Mouse (Mus musculus): ENCODE results near the gene Otulin. TPM values are rescaled to one million over a fixed set of nuclear protein-coding genes. Genes with fewer than 3 reads are reported as not detected.

The Otulin gene
- total RNA-seq, 4 experiments from 2014 or later = 37.2 to 42.8 (median 40.0) TPM

DNA sequence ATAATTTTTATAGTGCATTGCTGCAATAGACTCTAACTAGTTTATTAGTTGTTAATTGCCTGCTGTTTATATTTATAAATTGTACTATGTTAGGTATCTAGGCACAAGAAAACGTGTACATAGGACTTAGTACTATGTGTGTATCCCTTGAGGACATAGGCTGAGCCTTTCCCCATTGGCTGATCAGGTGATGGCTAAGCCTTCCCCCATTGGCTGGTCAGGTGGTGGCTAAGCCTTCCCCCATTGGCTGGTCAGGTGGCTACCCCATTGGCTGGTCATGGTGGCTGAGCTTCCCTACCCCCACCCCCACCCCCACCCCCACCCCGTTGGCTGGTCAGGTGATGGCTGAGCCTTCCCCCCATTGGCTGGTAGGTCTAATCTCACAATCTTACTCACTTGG is 50.6 kb downstream of the Otulin start:
- DNase-seq = no peak

DNA sequence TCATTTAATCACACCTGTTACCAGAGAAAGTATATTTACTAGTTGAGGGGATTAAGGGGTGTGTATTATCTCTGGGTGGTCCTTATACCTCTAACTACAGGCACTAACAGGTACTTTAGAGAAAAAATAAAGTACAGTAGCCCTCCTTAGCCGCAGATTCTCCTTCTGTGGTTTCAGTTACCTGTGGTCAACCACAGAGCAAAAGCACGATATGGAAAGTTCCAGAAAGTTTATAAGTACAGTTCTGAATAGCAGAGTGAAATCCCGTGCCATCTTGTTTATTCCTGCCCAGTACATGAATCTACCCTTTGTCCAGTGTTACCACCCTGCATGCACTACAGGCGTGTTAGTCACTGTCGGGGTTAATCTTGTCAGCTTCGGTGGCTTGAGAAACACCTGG is 51.6 kb downstream of the Otulin start:
- DNase-seq = no peak

DNA sequence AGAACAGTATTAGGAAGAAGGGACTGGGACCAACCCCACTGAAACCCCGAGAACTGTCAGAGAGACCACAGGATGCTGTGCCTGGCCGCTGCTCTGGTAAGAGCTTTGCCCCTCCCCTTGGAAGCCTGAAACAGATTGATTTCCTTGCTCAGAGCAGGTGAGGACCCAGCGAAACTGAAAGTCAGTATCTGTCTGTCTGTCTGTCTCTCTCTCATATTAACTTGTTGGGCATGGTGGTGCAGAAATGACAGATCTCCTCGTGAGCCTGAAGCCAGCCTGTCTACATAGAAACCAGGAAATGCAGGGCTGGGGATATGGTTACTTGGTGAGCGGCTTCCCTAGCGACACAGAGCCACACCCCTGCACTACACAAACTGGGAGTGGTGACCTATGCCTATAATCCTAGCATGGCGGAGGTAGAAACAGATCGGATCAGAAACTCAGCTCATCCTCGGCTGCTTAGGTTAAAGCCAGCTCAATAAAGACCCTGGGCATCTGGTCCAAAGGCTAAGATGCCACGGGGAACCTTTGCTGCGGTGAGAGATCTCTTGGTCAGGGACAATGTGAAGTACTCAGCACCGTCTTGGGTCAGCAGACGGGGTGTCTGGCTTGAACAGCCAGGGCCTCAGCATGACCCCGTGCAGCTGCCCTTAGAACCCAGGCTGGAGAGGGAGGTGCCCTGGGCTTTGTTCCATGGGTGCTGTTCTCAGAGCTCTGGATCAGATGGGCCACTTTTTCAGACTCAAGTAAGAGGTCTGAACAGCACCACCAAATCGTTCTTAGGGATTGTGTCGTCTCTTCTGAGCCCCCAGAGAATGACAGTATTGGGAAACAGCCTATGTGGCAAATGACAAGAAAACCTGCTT is 52.3 kb downstream of the Otulin start:
- DNase-seq = no peak

DNA sequence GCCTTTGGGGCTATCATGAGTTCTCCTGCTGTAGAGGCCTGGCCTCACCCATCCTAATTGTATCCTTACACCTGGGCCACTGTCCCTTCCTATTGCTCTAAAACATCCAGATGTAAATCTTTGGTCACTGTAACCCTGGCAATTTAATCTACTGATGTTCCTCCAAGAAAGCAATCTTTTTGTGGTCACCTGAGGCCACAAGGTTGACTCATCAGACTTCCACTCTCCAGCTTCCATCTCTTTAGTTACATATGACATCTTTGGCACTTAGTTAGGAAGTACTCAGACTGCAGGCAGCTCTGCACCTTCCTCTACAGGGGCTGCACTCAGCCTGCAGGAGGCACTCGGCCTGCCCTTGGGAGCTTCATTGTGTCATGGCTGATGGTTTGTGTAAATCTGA is 53.6 kb downstream of the Otulin start:
- DNase-seq = no peak

DNA sequence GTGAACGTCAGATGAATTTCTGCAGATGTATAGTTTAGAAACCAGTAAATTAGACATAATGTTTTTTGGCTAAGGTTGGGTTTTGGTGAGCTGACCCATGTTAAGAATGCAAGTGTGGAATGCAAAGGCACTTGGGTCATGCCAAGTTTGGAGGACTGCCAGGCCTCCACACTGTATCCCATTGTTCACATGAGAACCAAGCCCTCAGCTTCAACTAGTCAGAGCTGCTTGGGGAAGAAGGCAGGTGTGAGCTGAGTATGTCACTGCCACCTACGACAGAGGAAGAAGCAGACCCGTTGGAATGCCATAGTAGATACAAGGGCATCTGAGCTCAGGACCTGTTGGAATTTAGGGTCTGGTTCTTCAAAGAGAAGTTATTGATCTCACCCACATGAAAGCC is 54.6 kb downstream of the Otulin start:
- DNase-seq = no peak

DNA sequence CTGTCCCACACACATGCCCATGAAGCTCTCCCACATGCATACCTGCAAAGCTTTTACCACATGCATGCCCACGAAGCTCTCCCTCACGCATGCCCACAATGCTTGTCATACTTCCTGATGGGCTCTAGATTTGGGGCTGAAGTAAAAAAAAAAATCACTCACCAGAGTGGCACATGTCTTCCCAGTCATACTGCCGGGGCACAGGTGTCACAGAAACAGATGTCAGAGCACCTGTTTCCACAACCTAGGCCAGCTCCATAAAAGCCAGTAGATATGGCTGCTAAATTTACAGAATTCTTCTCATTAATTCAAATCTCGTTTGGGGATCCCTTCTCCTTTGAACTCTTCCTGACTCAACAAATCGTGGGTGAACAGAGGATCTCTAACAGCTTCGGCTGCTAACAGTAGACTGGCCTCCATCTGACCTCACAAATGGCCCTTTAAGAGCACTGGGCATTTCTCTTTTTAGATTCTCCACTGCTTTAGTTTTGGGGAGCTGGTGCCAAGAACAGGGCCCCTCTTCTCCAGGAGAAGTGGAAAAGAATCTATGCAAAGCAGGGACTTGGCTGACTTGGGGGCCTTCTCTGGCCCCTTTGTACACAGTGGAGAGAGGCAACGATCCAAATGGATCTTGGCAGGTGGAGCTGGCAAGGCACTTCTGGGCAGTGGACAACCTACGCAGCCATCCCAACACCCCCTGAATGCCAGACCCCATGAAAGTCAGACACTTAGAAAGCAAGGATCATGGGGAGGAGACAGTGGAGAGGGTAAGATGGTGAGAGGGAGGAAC is 55.3 kb downstream of the Otulin start:
- no peak for DNase-seq

DNA sequence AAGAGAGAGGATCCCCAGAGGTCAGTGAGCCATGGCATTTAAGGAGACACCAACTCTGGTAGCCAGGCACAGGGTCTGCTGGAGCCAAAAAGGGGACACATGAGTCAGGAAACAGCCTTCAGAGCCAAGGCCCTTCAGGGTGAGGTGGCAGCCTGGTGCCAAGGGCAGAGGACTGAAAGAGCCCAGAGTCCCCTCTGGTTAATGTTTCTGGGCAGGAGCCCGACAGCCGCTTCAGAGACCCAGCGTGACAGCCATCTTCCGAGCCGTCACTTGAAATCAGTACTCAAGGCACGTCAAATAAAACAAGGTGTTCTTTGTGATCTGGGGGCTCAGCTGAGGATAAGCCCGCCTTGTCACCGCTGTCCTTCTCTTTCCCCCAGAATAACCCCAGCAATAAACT is 59.3 kb downstream of the Otulin start:
- peak; percentile 77 for DNase-seq

DNA sequence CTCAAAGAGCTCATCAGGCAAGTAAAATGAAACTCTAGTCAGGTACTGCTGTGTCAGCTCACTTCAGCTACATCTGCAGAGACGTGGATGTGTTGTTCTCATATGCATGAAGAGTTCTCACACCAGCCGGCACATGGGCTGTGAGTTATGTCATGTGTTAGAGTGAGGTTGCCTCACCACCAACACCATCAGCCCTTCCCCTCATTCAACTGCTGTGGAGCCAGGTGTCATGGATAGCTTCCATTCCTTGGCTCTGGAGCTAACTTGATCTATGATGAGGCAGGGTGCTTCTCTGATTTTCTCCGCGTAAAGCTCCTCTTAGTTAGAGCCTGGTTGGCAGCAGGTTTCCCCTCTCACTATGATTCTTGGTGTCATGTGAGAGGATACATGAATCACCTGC is 60.1 kb downstream of the Otulin start:
- no peak for DNase-seq

DNA sequence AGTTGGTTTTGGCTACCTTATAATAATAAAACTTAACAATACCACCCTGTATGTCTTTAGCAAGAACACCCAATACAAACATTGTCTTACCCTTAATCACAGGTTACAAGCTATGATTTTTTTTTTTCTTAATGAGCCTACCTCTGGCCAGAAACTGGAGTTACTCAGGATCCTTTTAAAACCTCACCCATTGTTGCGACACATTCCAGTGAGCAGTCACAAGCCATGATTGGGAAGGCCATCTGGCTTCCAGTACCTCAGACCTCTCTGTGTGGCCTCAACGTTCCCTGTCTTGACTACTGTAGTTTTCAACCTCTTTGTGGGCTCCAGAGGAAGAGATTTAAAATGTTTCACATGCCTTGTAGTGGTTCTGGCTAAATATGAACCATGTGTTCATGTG is 60.6 kb downstream of the Otulin start:
- peak; percentile 33 for DNase-seq

DNA sequence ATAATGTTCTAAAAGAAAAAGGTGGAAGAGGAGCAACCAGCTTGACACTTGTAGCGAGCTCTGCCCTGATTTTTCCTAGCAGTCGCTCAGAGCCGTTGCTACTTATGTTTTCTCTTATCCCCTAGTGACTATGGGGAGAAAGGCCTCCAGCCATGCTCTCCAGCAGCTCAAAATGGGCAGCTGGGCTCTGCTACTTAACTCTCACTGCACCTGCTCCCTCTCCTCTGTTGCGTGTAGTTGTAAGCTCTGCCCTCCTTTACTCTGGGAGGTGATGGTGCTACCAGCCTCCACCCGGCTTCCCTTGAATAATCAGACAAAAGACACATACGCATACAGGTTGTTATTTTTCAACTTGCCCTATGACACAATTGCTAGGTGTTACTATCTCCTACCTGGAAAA is 62.1 kb downstream of the Otulin start:
- no peak for DNase-seq

DNA sequence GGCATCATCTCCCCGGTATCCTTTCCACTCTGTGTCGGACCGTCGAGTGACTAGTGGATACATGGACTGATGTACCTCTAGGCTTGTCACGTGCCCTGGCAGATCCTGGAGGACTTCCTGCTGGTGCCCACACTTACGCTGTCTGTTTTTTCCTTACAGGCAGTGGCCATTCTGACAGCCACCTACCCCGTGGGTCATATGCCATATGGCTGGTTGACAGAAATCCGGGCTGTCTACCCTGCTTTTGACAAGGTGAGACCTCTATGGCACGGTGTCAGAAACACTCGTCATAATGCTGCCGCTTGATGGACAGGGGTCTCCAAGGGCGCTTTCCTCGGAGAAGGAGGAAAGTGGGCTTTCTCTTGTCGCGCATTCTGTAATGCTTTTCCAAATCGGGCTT is 63.1 kb downstream of the Otulin start:
- DNase-seq = no peak

DNA sequence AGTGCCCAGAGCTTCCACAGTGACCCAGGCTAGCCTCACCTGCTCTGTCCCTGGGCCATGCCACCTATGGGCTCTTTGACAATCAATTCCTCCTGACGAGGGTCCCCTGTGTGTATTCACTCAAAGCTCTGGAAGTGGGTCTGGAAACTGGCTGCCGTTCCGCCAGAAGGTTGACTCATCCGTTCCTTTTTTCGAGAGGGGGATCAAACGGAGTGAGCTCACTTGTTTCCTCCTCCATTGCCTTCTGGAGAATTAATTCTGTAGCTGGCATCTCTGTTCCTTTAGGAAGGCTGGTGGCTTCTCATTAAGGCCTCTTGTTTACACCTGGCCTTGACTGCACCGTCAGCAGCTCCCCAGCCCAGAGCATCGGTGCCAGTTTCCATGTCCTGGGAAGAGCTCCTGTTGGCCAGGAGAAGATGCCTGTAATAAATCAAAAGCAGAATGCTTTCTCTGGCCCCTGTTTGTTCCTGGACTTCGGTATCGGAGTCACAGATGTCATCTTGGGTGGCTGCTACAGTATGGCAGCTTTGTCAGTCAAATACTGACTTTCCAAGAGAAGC is 64.8 kb downstream of the Otulin start:
- no peak for DNase-seq

DNA sequence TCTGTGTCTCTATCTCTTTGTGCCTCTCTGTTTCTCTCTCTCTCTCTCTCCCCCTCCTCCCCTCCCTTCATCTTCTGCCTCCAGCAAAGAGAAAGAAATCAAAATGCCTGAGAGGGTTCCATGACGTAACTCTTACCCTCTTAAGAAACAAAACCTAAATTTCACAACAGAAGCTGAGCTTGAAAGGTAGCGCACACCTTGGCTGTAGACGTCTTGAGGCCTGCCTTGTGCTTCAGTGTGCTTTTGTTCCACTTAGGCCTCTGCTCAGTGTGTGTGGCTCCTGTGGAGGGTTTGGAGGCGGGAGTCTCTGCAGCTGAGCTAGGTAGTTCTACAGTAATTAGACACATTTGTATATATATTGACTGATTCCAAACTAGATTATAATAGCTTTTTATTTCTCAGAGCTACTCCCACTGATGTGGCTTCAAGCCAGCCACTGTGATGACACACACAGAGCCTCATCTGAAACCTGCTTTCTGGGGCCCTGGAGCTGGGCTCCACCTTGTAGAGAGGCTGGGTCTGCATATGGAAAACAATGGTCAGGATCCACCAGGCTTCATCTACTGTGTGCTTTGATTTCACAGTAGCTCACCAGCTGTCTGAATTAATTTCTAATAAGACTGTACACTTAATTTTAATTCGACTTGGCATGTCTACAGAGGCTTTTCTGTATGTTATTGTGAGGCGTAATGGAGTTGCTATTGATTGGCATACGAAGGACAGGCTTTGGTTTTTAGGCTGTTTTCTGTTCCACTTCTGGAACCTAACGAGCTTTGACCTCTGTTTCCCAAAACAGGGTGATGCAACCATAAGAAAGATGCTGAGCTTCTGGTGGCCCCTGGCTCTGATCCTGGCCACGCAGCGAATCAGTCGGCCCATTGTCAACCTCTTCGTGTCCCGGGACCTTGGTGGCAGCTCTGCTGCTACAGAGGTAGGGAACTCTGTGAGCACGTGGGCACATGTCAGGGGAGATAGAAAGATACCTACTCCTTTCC is 66.1 kb downstream of the Otulin start:
- no peak for DNase-seq

DNA sequence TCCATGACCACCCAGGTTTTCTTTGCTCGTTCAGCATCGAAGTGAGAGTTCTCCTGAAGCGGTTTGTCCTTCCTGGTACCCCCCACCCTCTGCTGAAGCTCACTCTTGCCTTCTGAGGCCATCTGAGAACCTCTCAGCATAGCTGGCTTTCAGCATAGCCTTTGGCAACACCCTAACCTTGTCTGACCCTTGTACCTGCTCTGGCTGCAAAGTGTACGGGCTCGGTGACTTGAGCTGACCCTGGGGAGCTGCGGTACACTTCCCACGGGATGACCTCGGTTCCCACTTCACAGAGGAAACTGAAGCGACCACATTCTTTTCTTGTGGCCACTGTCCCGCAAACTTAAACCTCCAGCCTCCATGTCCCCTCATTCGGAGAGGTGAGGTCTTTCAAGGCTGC is 70.2 kb downstream of the Otulin start:
- DNase-seq = no peak

DNA sequence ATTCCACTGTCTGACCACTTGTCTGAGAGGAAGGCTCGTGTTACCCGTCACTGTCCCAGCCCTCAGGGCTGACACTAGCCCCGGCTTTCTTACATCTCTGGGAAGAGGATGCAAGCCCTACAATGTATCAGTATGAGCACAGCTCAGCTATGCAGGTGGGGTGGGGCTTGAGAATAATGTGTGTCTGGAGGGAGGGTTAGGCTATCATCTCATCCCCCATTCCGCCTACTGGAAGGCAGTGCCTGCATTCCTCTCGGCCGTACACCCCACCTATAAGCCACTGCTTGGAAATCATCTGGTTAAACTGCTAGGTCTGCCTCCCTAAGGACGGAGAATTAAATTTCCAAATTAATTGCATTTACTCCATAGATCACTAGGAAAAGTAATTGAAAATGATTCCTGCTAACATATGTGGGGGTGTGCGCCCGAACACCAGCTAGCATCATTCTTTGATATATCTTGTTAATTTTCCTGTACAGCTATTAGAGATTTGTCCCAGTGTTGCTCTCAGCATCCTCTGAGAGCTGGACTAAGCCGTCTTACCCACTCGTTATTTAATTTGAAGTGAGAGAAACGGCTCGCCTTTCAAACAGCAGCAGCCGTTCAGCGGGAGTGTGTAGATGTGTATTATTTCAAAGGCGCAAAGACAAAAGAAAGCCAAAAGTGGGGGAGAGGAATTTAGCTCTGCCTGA is 71.9 kb downstream of the Otulin start:
- DNase-seq = no peak

DNA sequence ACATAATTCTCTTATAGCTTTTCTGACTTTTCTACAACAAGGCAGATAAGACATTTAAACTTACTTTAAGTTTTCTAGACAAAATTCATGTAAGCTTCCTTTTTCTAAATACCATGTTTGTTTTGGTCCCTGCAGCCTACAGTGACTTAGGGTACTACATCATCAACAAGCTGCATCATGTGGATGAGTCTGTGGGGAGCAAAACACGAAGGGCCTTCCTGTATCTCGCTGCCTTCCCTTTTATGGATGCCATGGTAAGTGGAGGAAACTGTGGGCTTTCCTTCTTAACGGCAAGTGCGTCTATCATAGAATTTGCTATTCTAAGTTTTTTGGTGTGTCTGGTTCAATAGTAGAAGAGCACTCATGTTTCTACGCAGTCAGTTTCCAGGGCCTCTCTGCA is 76.9 kb downstream of the Otulin start:
- no peak for DNase-seq

DNA sequence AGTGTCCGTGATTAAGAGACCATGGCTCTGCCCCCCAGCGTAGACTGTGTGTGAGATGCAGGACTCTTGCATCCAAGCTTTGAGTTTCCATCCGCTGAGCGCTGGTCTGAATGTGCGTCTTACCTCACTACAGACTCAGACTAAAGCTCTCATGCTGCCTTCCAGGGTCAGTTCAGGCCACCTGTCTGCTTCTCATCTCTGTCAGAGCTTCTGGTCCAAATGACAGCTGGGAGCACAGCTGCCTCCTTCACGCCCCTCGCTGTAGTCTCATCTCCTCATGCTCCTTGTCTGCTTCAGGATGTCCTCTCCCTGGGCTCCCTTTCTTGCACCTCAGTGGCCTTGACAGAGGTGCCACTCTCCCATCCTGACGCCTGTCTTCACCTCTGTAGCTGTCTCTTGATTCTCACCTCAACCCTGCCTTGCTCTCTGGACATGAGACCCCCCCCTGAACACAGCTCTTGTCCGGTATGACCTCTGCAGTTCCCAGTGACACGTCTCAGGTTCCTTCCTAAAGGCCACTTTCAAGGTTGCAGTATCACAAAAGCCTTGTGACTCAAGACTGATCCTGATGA is 78.3 kb downstream of the Otulin start:
- no peak for DNase-seq

DNA sequence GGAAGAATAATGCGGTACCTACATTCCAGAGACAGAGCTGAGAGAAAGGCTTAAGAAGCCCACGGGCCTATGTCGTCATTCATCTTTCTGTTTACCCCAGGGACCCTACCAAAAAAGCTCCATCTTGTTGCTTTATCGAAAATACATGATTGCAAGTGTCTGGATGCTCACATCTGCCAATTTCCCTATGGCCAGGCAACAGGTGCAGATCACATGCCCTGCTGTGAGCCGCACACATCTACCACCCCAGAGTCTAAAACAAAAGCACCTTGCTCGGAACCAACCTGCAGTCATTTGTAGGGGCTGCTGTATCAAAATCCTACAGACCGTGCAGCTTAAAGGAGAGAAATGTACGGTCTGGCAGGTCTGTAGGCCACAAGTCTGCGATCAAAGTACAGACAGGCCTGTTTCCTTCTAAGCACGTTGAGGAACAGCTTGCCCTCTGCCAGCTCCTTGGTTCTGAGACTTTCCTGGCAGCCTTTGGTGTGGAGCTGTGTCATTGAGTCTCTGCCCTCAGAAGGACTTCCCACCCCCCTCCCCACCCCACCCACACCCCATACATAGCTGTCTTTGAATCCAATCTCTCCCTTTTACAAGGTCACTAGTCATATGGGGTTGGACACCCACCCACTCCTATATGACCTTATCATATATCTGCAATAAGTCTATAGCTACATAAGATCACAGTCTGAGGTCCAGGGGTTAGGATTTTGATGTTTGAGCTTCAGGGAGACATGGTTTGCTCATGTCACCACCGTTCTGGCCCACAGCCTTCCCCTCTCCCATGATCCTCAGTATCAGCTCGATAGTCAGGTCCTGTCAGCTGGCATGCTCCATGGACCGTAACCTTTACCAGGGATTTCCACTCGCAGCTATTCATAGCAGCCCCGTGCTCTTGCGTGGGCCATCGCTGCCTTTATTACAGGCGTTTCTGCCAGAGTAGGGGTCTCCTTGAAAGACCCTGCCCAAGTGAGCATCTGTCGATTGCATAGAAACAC is 79.1 kb downstream of the Otulin start:
- no peak for DNase-seq

DNA sequence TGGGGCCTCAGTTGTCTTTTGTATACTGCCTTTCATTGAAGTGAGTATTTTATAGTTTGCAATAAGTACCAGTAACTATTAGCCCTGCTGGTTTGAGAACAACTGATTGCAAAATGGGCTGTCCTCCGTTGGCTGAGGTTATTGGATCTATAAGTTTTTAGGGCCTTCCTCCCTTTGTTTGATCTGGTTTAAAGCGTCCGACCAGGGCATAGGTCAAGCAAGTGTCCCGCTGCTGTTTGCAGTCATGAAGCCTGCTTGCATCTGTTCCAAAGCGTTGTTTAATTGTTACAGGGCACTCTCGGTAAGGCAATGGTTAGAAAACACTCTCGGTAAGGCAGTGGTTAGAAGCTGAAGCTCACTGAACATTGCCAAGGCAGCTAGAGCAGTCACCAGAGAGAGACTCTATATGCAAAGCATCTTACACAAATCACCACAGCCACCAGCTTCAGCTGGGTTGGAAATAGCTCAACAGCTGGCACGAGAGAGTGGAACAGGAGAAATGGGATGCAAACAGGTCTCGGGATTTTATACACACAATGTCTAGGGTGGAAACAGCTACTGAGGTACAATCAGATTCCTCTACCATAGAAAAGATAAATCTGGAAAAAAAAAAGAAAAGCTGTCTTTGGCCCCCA is 80.0 kb downstream of the Otulin start:
- DNase-seq = no peak

DNA sequence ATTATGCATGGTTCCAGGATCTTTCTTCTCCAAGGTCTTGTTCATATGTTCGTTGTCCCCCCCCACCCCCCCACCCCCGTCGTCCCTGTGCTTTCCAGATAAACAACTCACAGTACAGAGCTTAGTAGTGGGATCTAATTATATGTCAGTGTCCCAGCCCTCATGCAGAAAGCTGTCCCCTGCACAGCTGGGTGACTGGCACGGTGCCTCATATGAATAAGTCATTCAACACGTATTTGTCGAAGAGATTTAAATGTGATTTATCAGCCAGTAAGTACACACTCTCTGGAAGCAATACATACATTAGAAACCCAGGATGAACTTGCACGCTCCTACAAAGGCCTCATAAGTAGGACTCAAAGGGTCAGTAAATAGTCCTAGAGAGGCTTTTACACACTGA is 80.6 kb downstream of the Otulin start:
- DNase-seq = no peak
